Mouse (Mus musculus) heart, embryonic 10.5 days (tissue): ENCODE measurements around the gene Gpc1. TPM values are rescaled to one million over a fixed set of nuclear protein-coding genes. Genes with fewer than 3 reads are reported as not detected.
A peak's percentile ranks its signal among the peaks of the same experiment; 100 is the strongest.

Source experiments
- DNase-seq: peaks from one replicate; pipeline ENCODE4 v3.0.0-alpha.2; 2017; ENCODE audit warnings: low spot score
- H3K27ac ChIP-seq: fragments of 300-500 bp; sonication (generic); 2 replicates; pipeline ENCODE4 v1.5.1; 2016; ENCODE audit warnings: mild to moderate bottlenecking
- H3K27me3 ChIP-seq: fragments of 300-500 bp; sonication (generic); 2 replicates; pipeline ENCODE4 v1.6.1; 2016; ENCODE audit warnings: mild to moderate bottlenecking; ENCODE audit not compliant: poor library complexity, insufficient read depth, severe bottlenecking
- H3K36me3 ChIP-seq: fragments of 300-500 bp; sonication (generic); 2 replicates; pipeline ENCODE4 v1.6.1; 2016; ENCODE audit warnings: mild to moderate bottlenecking, moderate library complexity
- H3K4me1 ChIP-seq: fragments of 300-500 bp; sonication (generic); 2 replicates; pipeline ENCODE4 v1.6.1; 2016; ENCODE audit warnings: mild to moderate bottlenecking
- H3K4me3 ChIP-seq: fragments of 300-500 bp; sonication (generic); 2 replicates; pipeline ENCODE4 v1.5.1; 2016; ENCODE audit warnings: mild to moderate bottlenecking, moderate library complexity
- H3K9me3 ChIP-seq: fragments of 300-500 bp; sonication (generic); 2 replicates; pipeline ENCODE4 v1.6.1; 2016; ENCODE audit warnings: mild to moderate bottlenecking, moderate library complexity
- WGBS: fragments of 180-500 bp; shearing (Covaris S2); methylation state at CpG from one replicate; pipeline ENCODE4 v1.1.7; 2016; 5-methylcytosine and 5-hydroxymethylcytosine counted together
- polyA plus RNA-seq: library from polyadenylated mRNA; unstranded; fragments of >200 nt; fragmentation: Nextera tagmentation; extraction: Ambion mirVana; gene quantifications from 2 replicates; pipeline ENCODE4 v1.2.1, GENCODE M21; 2016

Gpc1 gene
- polyA plus RNA-seq, 1 experiment from 2014 or later = 36.4 TPM

DNA sequence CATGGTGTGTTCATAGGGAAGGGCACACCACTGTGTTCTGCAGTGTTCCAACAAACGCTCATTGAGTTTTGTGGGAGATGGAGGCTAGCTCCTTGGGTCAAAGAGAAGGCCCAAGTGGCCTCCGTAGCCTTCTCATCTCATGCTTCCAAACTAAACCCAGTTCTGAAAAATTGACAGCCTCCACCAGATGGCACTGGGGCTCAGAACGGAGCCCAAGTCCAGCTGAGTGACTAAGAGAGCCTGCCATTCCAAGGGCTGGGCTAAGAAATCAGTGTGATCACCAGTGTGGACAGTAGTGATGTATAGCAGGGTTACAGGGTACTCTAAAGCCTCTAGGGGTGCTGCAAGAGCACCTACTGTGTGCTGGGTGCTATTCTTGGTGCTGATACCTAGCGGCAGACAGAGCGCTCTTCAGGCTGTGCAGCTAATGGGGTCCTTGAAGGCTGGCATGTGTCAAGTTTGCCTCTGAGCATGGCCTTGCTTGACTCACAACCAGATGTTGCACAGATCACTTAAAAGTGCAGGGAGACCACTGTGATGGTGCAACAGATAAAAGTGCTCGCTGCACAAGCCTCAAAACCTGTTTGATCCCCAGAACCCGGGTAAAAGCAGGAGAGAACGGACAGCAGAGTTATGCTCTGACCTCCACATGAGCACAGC is 8.9 kb downstream of the Gpc1 start:
- Histone ChIP-seq H3K27me3 (peaks cover 28% of the 10 kb centered on the region), H3K9me3 (no peaks in the 10 kb centered on the region), H3K4me3 (no peak overlapping the region), H3K4me1 (peaks cover 17% of the 10 kb centered on the region; the same call in 1 of the 2 replicates), H3K27ac (no peak overlapping the region), H3K36me3 (peaks cover 8% of the 10 kb centered on the region; the same call in 1 of the 2 replicates)
- 77% methylated on average over 8 of the region's 8 CpGs for WGBS
- DNase-seq = no peak

GRCm38 (mm10) chr1:92841427-92841826 is 10.0 kb downstream of the Gpc1 start:
- Histone ChIP-seq H3K36me3 (0 out of 2 replicates have a peak, but pooled peaks cover 3% of the 10 kb centered on the region), H3K9me3 (no peaks in the 10 kb centered on the region), H3K4me3 (no peak overlapping the region), H3K27ac (no peak overlapping the region), H3K4me1 (peaks cover 17% of the 10 kb centered on the region; the same call in 1 of the 2 replicates), H3K27me3 (peaks cover 29% of the 10 kb centered on the region)
- DNase-seq = no peak
- 66% methylated on average over 3 of the region's 3 CpGs for WGBS

GRCm38 (mm10) chr1:92845889-92846288 is 14.4 kb downstream of the Gpc1 start:
- H3K9me3 ChIP-seq = no peaks in the 10 kb centered on the region
- H3K27me3 ChIP-seq = peaks cover 62% of the 10 kb centered on the region
- peaks cover 38% of the 10 kb centered on the region for H3K4me1 ChIP-seq
- 72% methylated on average over 7 of the region's 7 CpGs for WGBS
- no peak overlapping the region for H3K27ac ChIP-seq
- H3K36me3 ChIP-seq = 0 out of 2 replicates have a peak, but pooled peaks cover 3% of the 10 kb centered on the region
- no peak for DNase-seq
- H3K4me3 ChIP-seq = no peak overlapping the region

GRCm38 (mm10) chr1:92847873-92848839 is 16.7 kb downstream of the Gpc1 start:
- peaks cover 76% of the 10 kb centered on the region for H3K27me3 ChIP-seq
- H3K9me3 ChIP-seq = no peaks in the 10 kb centered on the region
- H3K4me1 ChIP-seq = peaks cover 54% of the 10 kb centered on the region
- DNase-seq = no peak
- 0 out of 2 replicates have a peak, but pooled peaks cover 3% of the 10 kb centered on the region for H3K36me3 ChIP-seq
- H3K27ac ChIP-seq = peak overlapping the region; percentile 59; the same call in 1 of the 2 replicates
- WGBS = 5% methylated on average over 41 of the region's 41 CpGs
- peak overlapping the region; percentile 58 for H3K4me3 ChIP-seq

DNA sequence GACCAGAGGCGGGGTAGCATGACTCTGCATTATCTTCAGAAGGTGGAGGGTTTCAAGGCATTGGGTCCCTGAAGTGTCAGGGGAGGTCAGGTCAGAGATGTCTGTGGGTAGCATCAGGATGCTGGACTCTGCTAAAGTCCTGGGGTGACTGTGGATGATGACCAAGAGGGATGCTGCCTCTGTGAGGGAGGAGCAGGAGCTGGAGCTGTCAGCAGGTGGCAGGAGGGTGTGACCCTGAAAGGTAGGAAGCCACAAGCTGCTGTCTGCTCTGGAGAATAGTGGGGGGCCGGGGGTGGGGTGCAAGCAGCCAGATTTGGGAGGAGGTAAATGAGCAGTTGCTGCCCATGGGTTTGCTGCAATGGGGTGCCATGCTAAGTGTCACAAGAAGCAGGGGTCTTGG is 18.0 kb downstream of the Gpc1 start:
- Histone ChIP-seq H3K9me3 (no peaks in the 10 kb centered on the region), H3K27ac (no peak overlapping the region), H3K36me3 (peaks cover 8% of the 10 kb centered on the region; the same call in 1 of the 2 replicates), H3K4me1 (peaks cover 53% of the 10 kb centered on the region), H3K27me3 (peaks cover 72% of the 10 kb centered on the region), H3K4me3 (no peak overlapping the region)
- DNase-seq = no peak
- 59% methylated on average over 2 of the region's 2 CpGs for WGBS

DNA sequence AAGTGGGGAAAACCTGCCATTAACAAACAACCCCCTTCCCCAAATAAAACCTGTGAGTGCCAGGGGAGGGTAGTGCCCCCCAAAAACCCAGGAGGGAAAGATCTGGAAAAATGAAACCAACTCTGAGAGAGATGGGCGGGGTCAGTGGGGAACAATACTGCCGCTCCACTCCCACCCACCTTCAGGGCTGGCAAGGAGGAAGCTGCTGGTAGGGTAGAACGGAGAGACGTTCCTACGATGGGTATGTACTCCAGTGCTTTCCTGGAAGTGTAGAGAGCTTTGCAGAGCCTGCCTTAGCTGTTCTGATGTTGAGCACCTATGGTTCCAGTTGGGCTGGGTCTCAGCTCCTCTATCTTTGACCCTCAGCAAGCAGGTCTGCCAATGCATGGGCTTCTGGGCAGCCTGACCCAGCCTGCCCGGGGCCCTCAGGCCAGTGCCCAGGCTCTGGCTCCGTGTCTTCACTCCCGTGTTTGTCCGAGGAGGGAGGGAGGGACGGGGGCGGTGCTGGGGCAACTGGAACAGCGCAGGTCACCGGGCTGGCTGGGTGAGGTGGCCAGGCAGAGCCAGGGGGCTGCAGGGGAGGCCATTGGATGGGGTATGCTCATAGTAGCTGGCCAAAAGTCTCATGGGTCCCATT is 18.6 kb downstream of the Gpc1 start:
- no peak for DNase-seq
- Histone ChIP-seq H3K4me1 (peaks cover 58% of the 10 kb centered on the region), H3K27ac (no peak overlapping the region), H3K36me3 (peaks cover 14% of the 10 kb centered on the region; the same call in 1 of the 2 replicates), H3K4me3 (no peak overlapping the region), H3K27me3 (peaks cover 67% of the 10 kb centered on the region), H3K9me3 (no peaks in the 10 kb centered on the region)
- WGBS = 59% methylated on average over 13 of the region's 13 CpGs

DNA sequence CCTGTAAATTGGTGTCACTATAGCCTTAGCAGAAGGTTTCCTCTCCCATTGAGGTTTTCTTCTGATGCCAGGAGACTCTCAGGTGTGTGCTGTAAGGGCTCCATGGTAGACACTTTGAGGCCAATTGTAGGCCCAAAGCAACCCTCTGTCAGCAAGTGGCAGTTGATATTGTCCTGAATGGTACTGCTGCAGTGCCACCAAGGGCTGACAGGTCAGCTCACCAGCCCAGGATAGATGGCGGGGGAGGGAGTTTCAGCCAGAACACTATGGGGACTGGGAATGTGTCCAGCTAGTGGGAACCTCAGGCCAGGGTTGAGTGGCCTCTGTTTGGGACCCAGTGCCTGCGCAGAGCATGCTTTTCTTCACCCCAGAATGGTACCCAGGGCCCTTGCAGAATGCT is 21.0 kb downstream of the Gpc1 start:
- H3K4me1 ChIP-seq = peaks cover 64% of the 10 kb centered on the region
- H3K27me3 ChIP-seq = peaks cover 52% of the 10 kb centered on the region
- H3K9me3 ChIP-seq = no peaks in the 10 kb centered on the region
- H3K36me3 ChIP-seq = peaks cover 37% of the 10 kb centered on the region
- no peak for DNase-seq
- 0 out of 2 replicates have a peak overlapping the region, but pooled peaks have one; percentile 2 for H3K27ac ChIP-seq
- H3K4me3 ChIP-seq = no peak overlapping the region
- 82% methylated on average over 2 of the region's 2 CpGs for WGBS

GRCm38 (mm10) chr1:92861503-92861902 is 30.1 kb downstream of the Gpc1 start:
- Histone ChIP-seq H3K9me3 (no peaks in the 10 kb centered on the region), H3K27me3 (peaks cover 23% of the 10 kb centered on the region), H3K4me3 (no peak overlapping the region), H3K27ac (no peak overlapping the region), H3K36me3 (peaks cover 33% of the 10 kb centered on the region), H3K4me1 (0 out of 2 replicates have a peak, but pooled peaks cover 6% of the 10 kb centered on the region)
- WGBS = 67% methylated on average over 6 of the region's 6 CpGs
- no peak for DNase-seq

GRCm38 (mm10) chr1:92863268-92863667 is 31.8 kb downstream of the Gpc1 start:
- WGBS = 79% methylated on average over 4 of the region's 4 CpGs
- Histone ChIP-seq H3K27ac (no peak overlapping the region), H3K9me3 (no peaks in the 10 kb centered on the region)

GRCm38 (mm10) chr1:92866170-92866569 is 34.7 kb downstream of the Gpc1 start:
- Histone ChIP-seq H3K4me1 (0 out of 2 replicates have a peak, but pooled peaks cover 6% of the 10 kb centered on the region), H3K27me3 (peaks cover 28% of the 10 kb centered on the region), H3K27ac (no peak overlapping the region), H3K4me3 (no peak overlapping the region), H3K36me3 (no peaks in the 10 kb centered on the region), H3K9me3 (no peaks in the 10 kb centered on the region)
- DNase-seq = no peak
- WGBS = 70% methylated on average over 2 of the region's 2 CpGs

More at GRCm38 (mm10) chr1:92863268-92863667, 31.8 kb downstream of the Gpc1 start:
- Histone ChIP-seq H3K4me3 (no peak overlapping the region), H3K27me3 (peaks cover 23% of the 10 kb centered on the region), H3K4me1 (0 out of 2 replicates have a peak, but pooled peaks cover 6% of the 10 kb centered on the region), H3K36me3 (peaks cover 15% of the 10 kb centered on the region)
- DNase-seq = no peak

DNA sequence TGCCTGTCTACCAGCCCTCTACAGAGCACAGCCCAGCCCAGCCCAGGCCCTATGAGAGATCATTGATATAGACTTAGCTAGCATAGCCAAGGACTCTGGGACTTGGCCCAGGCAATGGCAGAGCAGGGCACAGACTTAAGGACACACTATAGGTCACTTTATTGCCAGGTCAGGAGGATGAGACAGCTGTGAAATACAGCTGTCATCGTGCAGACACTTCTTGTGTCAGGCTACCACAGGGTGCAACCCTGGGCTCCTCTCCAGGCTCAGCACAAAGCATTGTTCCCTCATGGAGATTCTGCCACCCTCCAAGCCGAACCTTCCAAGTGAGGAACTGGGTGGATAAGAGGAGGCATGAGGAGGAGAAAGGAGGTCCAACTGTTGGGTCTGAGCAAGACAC is 38.5 kb downstream of the Gpc1 start:
- Histone ChIP-seq H3K4me3 (no peak overlapping the region), H3K36me3 (no peaks in the 10 kb centered on the region)
- 80% methylated on average over 2 of the region's 2 CpGs for WGBS

GRCm38 (mm10) chr1:92872666-92873065 is 41.2 kb downstream of the Gpc1 start:
- H3K9me3 ChIP-seq = no peaks in the 10 kb centered on the region
- H3K27me3 ChIP-seq = peaks cover 20% of the 10 kb centered on the region; the same call in 1 of the 2 replicates
- DNase-seq = no peak
- no peaks in the 10 kb centered on the region for H3K4me1 ChIP-seq
- H3K36me3 ChIP-seq = no peaks in the 10 kb centered on the region
- no peak overlapping the region for H3K27ac ChIP-seq
- WGBS = 78% methylated on average over 7 of the region's 7 CpGs
- no peak overlapping the region for H3K4me3 ChIP-seq

More for the DNA sequence above, 38.5 kb downstream of the Gpc1 start:
- Histone ChIP-seq H3K27ac (no peak overlapping the region), H3K27me3 (peaks cover 19% of the 10 kb centered on the region), H3K4me1 (0 out of 2 replicates have a peak, but pooled peaks cover 6% of the 10 kb centered on the region), H3K9me3 (no peaks in the 10 kb centered on the region)
- no peak for DNase-seq
